Mouse (Mus musculus) ES-E14 (cell line): ENCODE measurements around the gene Pld1. TPM values are rescaled to one million over a fixed set of nuclear protein-coding genes. Genes with fewer than 3 reads are reported as not detected.
A peak's percentile ranks its signal among the peaks of the same experiment; 100 is the strongest.

Experiments
- DNase-seq: peaks from one replicate; pipeline ENCODE4 v3.0.0-alpha.2; 2013; ENCODE audit warnings: low read depth, low spot score
- H3K27ac ChIP-seq: 2 replicates; pipeline ENCODE4 v1.5.1; 2012; ENCODE audit warnings: low read depth, mild to moderate bottlenecking, low read length, moderate library complexity, mixed read lengths; ENCODE audit not compliant: poor library complexity, insufficient read depth, severe bottlenecking
- H3K36me3 ChIP-seq: 2 replicates; pipeline ENCODE4 v1.6.1; 2012; ENCODE audit warnings: mild to moderate bottlenecking, low read length, moderate library complexity, mixed read lengths; ENCODE audit not compliant: control insufficient read depth, poor library complexity, insufficient read depth, severe bottlenecking
- H3K4me1 ChIP-seq, 2 experiments: fragments of 150-350 bp in 1 of 2; sonication (generic) in 1 of 2; 2 replicates each; pipeline ENCODE4 v1.6.1; 2012; ENCODE audit warnings: low read length in 2 of 2, mild to moderate bottlenecking in 1 of 2, mixed read lengths in 1 of 2; ENCODE audit not compliant: control insufficient read depth in 2 of 2, insufficient read depth in 2 of 2, poor library complexity in 1 of 2
- H3K4me3 ChIP-seq, 2 experiments: fragments of 150-350 bp in 1 of 2; sonication (generic) in 1 of 2; 2 replicates each; pipeline ENCODE4 v1.5.1; 2012; ENCODE audit warnings: low read length in 2 of 2, low read depth in 1 of 2, mild to moderate bottlenecking in 1 of 2, mixed read lengths in 1 of 2; ENCODE audit not compliant: insufficient read depth in 1 of 2, poor library complexity in 1 of 2, severe bottlenecking in 1 of 2
- H3K9ac ChIP-seq: 2 replicates; pipeline ENCODE4 v1.6.1; 2012; ENCODE audit warnings: low read depth, mild to moderate bottlenecking, low read length, mixed read lengths; ENCODE audit not compliant: poor library complexity, insufficient read depth, severe bottlenecking
- H3K9me3 ChIP-seq: fragments of 150-350 bp; sonication (generic); 2 replicates; pipeline ENCODE4 v1.6.1; 2012; ENCODE audit warnings: low read depth, mild to moderate bottlenecking, low read length; ENCODE audit not compliant: control insufficient read depth, insufficient read depth
- CHD2 ChIP-seq: IDR thresholded peaks from 2 replicates; pipeline ENCODE4 v1.6.1; 2014; ENCODE audit warnings: mild to moderate bottlenecking, low read depth, low read length, inconsistent platforms
- HCFC1 ChIP-seq: IDR thresholded peaks from 2 replicates; pipeline ENCODE4 v1.6.1; 2012; ENCODE audit warnings: low read length, inconsistent platforms, borderline replicate concordance; ENCODE audit not compliant: insufficient read depth
- MAFK ChIP-seq: IDR thresholded peaks from 2 replicates; pipeline ENCODE4 v1.6.1; 2014; ENCODE audit warnings: mild to moderate bottlenecking, low read depth, low read length, inconsistent platforms; ENCODE audit not compliant: insufficient read depth
- ZC3H11A ChIP-seq: IDR thresholded peaks from 2 replicates; pipeline ENCODE4 v1.6.1; 2012; ENCODE audit warnings: low read depth, mild to moderate bottlenecking, inconsistent platforms, low read length, borderline replicate concordance
- ZNF384 ChIP-seq: IDR thresholded peaks from 2 replicates; pipeline ENCODE4 v1.6.1; 2012; ENCODE audit warnings: low read depth, low read length, inconsistent platforms
- in situ Hi-C, 2 experiments: fragments of 600-800 bp; cut with MboI; formaldehyde crosslinking; loops; one replicate each; pipeline ENCODE4 v1.15.1; 2025; ENCODE audit warnings: low sequenced_read_pairs in 2 of 2, inconsistent platforms in 1 of 2; ENCODE audit not compliant: unreplicated experiment in 2 of 2
- total RNA-seq: library from RNA; depleted of rRNA; stranded (reverse); fragments of 300-350 nt; gene quantifications from 2 replicates; pipeline ENCODE4 v1.2.3, GENCODE M21; 2012

Gene Pld1
- total RNA-seq, 1 experiment = 4.8 TPM

GRCm38 (mm10) chr3:28020404-28020803 is 81.9 kb downstream of the Pld1 start:
- H3K9me3 ChIP-seq = no peaks in the 10 kb centered on the region
- H3K36me3 ChIP-seq = no peaks in the 10 kb centered on the region
- TF ChIP-seq MAFK (peak; percentile 66; the same call in 1 of the 2 replicates), CHD2 (no peak)
- peak overlapping the region; percentile 77; the same call in 1 of the 2 replicates for H3K27ac ChIP-seq
- in situ Hi-C loops = no loop called here
- H3K4me1 ChIP-seq = peaks cover 7 to 9% of the 10 kb centered on the region in 2 experiments; a peak in 2 of 4 replicates
- H3K4me3 ChIP-seq = no peak overlapping the region
- H3K9ac ChIP-seq = no peak overlapping the region
- DNase-seq = peak; percentile 35

GRCm38 (mm10) chr3:28022191-28022590 is 83.7 kb downstream of the Pld1 start:
- H3K4me3 ChIP-seq = no peak overlapping the region
- H3K27ac ChIP-seq = no peak overlapping the region
- DNase-seq = no peak
- TF ChIP-seq ZNF384 = no peak
- no peak for TF ChIP-seq HCFC1
- no peak for TF ChIP-seq MAFK
- TF ChIP-seq CHD2 = no peak
- TF ChIP-seq ZC3H11A = no peak
- H3K4me1 ChIP-seq = peaks cover 9 to 15% of the 10 kb centered on the region in 2 experiments; a peak in 3 of 4 replicates
- in situ Hi-C loops = no loop called here
- no peak overlapping the region for H3K9ac ChIP-seq
- H3K9me3 ChIP-seq = no peaks in the 10 kb centered on the region
- H3K36me3 ChIP-seq = no peaks in the 10 kb centered on the region

- TF ChIP-seq CHD2 (no peak), HCFC1 (no peak)
- Histone ChIP-seq H3K9ac (no peak overlapping the region), H3K4me3 (no peak overlapping the region), H3K27ac (no peak overlapping the region), H3K9me3 (no peaks in the 10 kb centered on the region), H3K36me3 (no peaks in the 10 kb centered on the region; the same call in 1 of the 2 replicates), H3K4me1 (peaks cover 2 to 17% of the 10 kb centered on the region in 2 experiments; a peak in 2 of 4 replicates)
- in situ Hi-C loops = no loop called here
- DNase-seq = no peak
Measured at GRCm38 (mm10) chr3:28026876-28027275, 88.4 kb downstream of the Pld1 start.

- DNase-seq = no peak
- H3K9me3 ChIP-seq = no peaks in the 10 kb centered on the region
- H3K27ac ChIP-seq = no peak overlapping the region
- no peak for TF ChIP-seq HCFC1
- no peak for TF ChIP-seq CHD2
- no peak for TF ChIP-seq MAFK
- no peak for TF ChIP-seq ZC3H11A
- TF ChIP-seq ZNF384 = no peak
- H3K4me3 ChIP-seq = no peak overlapping the region
- H3K4me1 ChIP-seq = peaks cover 2 to 15% of the 10 kb centered on the region in 2 experiments; a peak in 2 of 4 replicates
- H3K36me3 ChIP-seq = no peaks in the 10 kb centered on the region; the same call in 1 of the 2 replicates
- in situ Hi-C loops = no loop called here
- no peak overlapping the region for H3K9ac ChIP-seq
Measured at GRCm38 (mm10) chr3:28028456-28028855, 90.0 kb downstream of the Pld1 start.

GRCm38 (mm10) chr3:28030860-28031259 is 92.4 kb downstream of the Pld1 start:
- Histone ChIP-seq H3K4me1 (peaks cover 4 to 25% of the 10 kb centered on the region in 2 experiments; a peak in 3 of 4 replicates), H3K9me3 (no peaks in the 10 kb centered on the region), H3K36me3 (no peaks in the 10 kb centered on the region; the same call in 1 of the 2 replicates), H3K4me3 (no peak overlapping the region), H3K27ac (no peak overlapping the region), H3K9ac (no peak overlapping the region)
- no peak for TF ChIP-seq MAFK
- no peak for TF ChIP-seq CHD2
- no peak for TF ChIP-seq ZC3H11A
- TF ChIP-seq ZNF384 = no peak
- TF ChIP-seq HCFC1 = no peak
- DNase-seq = no peak
- in situ Hi-C loops = no loop called here
